Mouse (Mus musculus): ENCODE data around the gene Zfp988. TPM values are rescaled to one million over a fixed set of nuclear protein-coding genes. Genes with fewer than 3 reads are reported as not detected.

Gene Zfp988
- not detected in 2 replicates for polyA plus RNA-seq (2012; rRNA removed; ENCODE audit: low replicate concordance)

DNA sequence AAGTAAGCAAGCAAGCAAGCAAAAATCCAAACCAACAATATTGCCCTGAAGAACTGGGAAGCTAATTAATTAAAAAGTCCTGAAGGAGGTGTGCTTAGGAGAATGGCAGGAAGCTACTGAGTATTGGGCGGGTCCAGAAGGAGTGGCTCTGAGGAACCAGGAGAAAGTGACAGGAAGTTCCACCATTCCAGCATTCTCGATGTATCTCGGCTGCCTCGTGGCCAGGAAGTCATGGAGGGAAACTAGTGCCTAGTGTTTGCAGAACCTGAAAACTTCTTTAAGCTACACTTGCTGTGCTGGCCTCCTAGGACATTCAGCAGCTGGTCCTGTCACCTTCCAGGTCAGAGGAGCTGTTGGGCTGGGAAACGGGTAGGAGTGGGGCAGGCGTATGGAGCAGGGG is at the start of gene Zfp988:
Gene Zfp988, plus strand, starts transcription at position 239 of the 400 bp plus-strand sequence.

DNA sequence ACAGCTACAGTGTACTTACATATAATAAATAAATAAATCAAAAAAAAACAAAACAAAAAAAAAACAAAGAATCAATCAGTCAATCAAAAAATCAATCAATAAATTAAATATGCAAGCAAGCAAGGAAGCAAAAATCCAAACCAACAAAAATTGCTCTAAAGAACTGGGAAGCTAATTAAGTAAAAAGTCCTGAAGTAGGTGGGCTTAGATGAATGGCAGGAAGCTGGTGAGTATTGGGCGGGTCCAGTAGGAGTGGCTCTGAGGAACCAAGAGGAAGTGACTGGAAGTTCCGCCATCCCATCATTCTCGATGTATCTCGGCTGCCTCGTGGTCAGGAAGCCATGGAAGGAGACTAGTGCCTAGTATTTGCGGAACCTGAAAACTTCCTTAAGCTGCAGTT is 55.5 kb downstream of the Zfp988 start, which contains the start of gene Zfp978:
Gene Zfp978, plus strand, starts transcription at position 301 of the 400 bp plus-strand sequence.

Other genes with a start within 250 kb of the Zfp988 start
- gene Zfp991, start 173.6 kb upstream of the Zfp988 start, polyA plus RNA-seq (2012; rRNA removed; ENCODE audit: low replicate concordance): 0.05 and 0.07 TPM in 2 replicates
- gene Zfp978, start 55.6 kb downstream of the Zfp988 start, polyA plus RNA-seq (2012; rRNA removed; ENCODE audit: low replicate concordance): not detected in 2 replicates
- gene Zfp982, start 186.7 kb downstream of the Zfp988 start, polyA plus RNA-seq (2012; rRNA removed; ENCODE audit: low replicate concordance): 0.55 TPM in 1 of 2 replicates, not detected in the other
- gene Gm16503, start 234.5 kb downstream of the Zfp988 start, polyA plus RNA-seq (2012; rRNA removed; ENCODE audit: low replicate concordance): not detected in 2 replicates
- gene Zfp985, start 247.6 kb downstream of the Zfp988 start, polyA plus RNA-seq (2012; rRNA removed; ENCODE audit: low replicate concordance): 0.07 TPM in 1 of 2 replicates, not detected in the other

Data from mammary gland, adult 2 months (tissue).